Mouse (Mus musculus): Measurements from ENCODE around the gene Sdhb. TPM values are rescaled to one million over a fixed set of nuclear protein-coding genes. Genes with fewer than 3 reads are reported as not detected.

The Sdhb gene
- total RNA-seq, 2 experiments from 2014 or later, result 418 to 498 TPM

DNA sequence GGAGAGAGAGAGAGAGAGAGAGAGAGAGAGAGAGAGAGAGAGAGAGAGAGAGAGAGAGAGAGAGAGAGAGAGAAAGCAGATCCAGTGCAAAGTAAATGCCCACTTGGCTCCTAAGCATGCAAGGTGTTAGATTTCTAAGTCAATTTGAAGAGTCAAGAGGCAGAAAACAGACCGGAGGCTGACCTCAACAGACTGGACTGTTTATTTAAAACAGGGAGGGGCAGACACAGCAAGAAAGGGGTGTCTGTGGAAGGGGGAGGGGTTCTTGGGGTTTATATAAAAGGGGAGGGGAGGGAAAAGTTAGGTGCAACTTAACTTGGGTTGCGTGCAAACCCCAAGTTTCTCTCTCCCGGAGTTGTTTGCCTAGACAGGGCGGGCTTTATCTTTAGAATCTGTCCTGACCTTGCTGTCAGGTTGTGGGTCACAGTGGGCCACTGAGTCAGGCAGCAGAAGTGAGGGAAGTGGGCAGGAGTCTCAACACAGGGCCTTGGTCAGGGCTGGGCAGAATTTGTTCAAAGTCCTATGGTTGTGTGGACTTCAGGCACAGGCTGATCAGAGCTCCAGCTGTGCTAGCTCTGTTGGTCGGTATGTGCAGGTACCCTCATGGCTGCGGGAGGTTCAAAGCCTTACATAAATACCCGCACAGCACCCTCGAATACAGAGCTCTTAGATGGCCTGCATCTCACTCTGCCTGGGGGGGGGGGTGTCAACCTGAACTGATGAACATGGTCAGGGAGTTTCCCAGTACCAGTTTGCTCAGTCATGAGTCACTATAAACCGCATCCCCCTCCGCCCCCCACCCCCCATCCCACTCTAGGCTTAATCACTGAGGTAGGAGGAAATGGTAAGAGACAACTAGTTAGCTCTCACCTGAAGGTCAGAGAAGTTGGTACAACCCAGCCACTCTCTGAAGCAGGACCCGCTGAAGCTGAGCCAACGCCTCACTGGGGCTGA lies 13.2 kb upstream of the Sdhb start:
- DNase-seq, result no peak

DNA sequence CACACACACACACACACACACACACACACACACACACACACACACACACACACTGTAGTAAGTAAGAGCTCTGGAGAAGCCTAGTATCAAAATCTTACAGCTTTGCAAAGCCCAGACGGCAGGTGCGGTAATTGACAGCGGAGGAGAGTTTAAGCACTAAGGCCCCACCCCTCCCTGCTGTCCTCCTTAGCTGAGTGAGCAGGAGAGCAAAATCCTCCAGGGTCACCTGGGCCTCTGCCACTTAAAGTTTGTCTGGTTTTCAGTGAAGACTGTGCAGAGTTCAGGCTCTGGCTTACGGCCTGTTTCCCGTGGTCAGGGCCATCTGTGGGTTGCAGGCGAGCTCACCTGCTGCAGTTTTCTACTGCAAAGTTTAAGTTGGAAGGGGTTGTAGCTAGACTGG lies 12.5 kb upstream of the Sdhb start:
- DNase-seq, result no peak

DNA sequence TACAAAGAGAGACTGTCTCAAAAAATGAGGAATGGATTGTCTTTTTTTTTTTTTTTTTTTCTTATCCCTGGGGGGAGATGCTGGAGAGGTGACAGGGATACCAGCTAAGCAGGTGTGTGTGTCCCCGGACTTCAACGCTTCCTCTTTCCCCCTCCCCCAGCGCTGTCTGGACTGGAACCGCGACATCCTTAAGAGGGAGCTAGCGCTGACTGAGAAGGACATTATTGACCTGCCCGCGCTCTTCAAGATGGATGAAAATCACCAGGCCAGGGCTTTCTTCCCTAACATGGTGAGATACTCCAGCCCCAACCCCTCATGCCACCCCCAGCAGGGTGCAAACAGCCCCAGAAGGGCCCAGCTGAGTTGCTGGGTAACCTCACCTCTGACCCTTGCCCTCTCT lies 12.0 kb upstream of the Sdhb start:
- no peak for DNase-seq

DNA sequence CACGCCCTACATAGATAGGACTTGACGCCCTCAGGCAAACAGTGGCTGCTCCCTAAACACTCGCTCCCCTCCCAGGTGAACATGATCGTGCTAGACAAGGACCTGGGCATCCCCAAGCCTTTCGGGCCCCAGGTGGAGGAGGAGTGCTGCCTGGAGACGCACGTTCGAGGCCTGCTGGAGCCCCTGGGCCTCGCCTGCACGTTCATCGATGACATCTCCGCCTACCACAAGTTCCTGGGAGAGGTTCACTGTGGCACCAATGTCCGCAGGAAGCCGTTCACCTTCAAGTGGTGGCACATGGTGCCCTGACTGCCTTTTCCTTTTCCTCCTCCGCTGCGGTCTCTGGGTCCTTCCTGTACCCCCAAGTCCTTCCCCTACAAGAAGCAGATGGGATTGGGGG lies 11.4 kb upstream of the Sdhb start:
- no peak for DNase-seq

DNA sequence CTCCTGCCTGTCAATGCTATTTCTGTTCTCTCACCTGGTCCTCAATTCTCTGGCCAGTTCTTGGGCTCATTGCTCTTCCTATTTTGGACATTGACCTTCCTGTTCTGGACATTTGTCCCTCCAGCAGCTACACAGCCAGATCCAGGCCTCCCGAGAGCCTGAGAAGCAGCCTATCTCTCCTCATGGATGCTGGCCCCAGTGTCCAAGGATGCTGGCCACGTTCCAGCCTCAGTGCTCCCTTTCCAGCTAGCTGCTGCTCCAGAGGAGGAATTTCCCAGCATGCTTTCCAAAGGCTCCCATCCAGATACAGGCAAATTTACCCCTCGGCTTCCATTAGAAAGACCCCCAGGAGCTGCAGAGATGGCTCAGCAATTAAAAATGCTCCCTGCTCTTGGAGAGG lies 10.4 kb upstream of the Sdhb start:
- DNase-seq, result peak; percentile 50 to 55

DNA sequence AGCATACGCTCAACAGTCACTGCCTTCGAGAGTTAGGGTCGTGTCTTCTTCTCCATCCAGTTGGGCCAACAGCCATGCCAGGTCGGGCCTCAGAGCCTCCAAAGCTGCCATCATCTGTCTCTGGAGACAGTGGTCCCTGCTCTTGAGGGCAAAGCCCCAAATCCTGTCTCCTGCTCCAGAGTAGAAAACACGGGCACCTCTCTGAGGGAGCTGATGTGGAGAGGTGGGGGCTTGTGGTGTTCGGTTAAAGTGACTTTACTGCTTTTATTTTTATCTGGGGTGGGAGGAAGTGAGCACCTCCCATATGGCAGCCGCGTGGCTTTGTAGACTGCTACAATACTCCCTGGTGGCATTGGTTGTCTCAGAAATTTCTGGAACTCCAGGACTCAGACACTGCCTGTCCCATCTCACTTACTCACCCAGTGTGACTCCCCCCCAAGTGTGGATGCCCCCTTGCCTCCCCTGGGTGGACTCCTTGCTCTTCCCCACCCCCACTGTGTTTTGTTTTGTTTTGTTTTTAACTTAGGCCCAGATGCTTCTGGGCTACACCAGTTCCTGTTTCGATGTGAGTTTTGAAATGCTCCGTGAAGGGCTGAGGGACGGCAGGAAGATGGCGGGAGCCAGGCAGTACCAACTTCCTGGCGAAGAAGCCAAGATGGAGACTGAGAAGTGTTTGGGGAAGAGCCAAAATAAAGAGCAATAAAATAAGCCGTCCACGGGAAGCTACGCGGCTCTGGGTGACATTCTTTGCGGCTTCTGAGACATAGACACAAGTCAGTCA lies 9.0 kb upstream of the Sdhb start:
- DNase-seq, result no peak

DNA sequence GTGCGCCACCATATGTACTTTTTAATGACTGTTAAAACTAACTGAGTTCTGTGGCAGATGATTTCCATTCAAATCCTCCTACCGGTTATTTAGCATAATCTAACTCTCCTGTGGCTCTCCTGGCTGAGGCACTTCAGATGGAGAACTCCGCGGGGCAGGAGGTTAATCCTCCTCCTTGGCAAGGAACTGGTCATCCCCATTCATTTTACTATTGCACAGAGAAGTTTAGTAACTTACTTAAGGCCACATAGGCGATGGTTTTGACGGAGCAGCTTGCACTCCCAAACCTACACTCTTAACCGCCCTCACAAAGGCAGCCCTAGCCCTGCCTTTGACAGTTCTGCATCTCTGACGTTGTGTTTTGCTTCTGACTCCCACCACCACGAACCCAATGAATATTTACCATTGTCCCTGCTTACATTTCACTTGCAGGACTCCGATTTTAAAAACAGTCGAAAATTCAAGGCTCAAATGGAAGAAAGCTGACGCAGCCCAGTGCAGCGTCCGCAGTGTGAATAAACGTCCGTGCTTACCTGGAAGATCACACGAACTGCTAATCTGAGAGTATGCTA lies 3.8 kb upstream of the Sdhb start:
- DNase-seq, result no peak

DNA sequence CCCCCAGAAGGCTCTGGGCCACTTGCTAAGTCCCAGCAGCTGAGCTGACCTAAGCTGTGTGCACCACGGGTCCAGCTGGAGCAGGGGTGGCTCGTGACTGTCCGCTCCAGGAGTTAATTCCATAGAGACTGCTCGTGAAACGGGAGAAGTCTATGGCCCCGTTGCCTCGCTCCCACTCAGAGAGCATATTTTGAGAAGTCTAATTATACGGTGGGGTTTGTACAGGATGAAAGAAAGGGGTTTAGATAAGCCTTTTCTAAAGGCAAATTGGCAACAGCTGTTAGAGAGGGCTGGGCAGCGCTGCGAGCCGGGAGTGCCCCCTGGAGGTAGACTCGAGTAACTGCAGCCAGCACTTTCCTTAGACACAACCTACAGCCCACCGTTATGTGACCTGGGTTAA lies 3.3 kb upstream of the Sdhb start:
- DNase-seq, result peak; percentile 76 to 84

DNA sequence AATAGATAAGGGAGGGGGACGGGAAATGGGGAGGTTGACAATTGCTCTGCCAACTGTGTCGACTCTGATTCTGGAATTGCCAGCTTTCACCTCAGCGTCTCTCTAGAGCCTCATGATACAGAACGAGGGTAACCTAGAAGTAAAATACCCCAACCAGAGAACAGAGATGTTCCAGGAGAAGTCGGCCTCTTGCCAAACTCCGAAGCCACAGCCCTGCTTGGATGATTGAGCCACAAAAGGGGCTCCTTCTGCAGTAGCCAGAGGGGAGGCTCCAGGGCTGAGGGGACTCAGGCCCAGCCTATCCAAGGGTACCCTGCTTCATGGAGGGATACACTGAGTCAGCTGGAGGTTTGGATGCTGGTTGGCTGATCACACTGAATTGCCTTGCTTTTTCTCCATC lies 2.7 kb upstream of the Sdhb start:
- no peak for DNase-seq

DNA sequence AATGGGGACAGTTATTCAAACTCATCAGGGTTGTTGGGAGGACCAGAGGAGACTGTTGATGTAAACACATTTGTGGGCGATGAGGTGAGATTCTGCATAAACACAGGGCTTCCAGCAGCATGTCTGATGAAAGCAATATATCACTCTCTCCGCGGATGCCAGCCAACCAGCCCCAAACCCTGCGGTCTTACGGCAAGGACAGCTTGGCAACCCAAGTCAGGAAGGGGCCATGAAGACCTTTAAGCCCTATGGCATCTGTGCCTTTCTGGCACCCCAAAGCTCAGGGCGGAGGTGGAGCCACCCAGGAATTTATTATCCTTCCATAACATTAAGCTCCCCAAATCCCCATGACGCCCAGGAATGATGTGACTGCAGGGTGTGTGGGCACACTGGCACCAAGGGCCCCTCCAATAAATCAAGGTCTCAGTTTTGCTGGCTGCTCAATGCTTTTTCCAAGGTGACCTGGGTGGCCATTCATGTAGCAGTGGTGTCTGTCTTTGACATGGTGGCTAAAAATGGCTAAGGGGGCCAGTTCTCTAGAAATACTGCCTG lies 1.8 kb upstream of the Sdhb start:
- no peak for DNase-seq

DNA sequence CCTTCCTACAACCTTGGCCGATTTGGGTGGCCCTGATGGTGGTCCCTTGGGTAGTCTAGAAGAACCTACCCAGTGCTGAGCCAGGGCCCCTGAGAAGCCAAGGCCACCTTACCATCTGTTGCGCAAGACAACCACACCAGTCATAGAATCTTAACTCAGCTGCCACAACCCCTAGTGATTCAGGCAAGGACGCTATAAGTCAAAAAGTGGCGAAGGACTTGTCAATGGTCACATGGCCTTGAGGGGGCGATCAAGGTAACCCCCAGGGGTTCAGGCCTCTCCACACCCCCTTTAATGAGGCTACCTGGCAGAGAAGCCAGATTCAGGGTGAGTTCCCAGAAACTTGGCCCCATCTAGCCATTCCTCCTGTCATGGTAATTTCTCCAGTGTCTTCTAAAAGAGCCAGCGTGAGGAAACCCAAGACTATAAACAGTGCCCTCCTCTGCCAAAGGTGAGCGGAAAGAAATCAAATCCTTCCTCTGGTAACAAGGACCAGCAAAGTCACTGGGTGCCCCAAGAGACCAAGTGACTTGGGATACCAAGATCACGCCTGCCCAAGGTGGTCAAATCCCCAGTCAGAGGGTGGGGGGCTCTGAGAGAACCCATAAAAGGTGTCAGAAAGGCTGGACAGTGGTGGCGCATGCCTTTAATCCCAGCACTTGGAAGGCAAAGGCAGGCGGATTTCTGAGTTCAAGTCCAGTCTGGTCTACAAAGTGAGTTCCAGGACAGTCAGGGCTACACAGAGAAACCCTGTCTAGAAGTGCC lies 1.1 kb upstream of the Sdhb start:
- peak in 1 of 2 experiments; percentile 70 for DNase-seq

DNA sequence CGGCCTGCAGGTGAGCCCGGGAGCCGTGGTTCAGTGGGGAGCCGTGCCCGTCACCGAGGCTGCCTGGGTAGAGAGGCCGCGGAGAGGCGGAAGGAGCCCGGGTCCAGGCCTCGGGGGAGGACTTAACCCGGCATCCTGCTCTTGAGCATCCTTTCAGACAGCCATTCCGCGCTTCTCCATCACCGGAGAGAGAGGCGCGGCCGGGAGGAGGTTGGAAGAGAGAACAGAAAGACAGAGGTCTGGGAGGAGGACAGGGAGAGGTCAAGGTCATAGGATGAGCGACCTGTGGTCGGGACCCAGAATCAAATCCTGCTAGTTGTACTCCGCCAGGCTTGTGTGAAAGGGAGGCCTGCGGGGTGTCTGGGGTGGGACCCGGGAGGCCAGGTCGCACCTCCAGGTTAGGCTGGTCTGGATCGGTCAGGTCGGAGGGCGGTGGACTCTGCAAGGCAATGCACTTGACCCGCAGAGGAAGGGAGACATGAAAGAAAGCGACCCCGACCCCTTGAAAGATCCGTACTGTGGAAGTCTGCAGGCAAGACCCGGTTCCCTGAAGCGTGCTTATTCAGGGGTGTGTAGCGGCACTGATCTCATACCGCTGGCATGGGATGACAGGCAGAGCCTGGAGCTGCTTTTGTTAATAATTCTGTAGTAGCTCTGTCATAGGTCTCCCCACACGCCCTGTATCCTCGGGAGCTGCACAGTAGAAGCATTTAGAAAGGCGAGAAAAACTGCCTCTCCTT lies 634 bp downstream of the Sdhb start:
- DNase-seq, result no peak

DNA sequence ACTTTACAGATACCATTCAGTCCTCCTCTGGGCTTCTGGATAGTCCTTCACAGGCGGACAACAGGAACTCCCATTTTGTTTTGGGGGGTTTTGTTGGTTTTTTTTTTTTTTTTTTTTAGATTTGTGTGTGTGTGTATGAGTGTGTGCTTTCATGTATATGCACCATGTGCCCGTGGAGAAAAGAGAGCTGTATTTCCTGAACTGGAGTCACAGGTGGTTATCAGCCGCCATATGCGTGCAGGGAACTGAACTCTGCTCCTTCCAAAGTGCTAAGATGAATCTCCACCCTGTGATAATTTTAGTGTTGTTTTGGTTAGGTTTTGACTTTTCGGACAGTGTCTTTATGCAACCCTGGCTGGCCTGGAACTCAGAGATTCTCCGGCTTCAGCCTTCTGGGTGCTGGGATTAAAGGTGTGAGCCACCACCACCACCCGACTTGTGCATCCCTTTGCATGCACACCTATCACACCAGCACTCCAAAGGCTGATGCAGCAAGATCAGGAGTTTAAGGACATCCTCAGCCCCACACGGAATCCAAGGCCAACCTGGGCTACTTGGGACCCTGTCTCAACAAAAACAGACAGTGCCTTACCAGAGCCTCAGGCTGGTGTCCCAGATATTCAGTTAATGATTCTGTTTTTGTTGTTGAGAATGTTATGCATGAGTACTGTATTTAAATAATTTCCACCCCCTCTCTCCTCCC lies 1.4 kb downstream of the Sdhb start:
- DNase-seq, result no peak

DNA sequence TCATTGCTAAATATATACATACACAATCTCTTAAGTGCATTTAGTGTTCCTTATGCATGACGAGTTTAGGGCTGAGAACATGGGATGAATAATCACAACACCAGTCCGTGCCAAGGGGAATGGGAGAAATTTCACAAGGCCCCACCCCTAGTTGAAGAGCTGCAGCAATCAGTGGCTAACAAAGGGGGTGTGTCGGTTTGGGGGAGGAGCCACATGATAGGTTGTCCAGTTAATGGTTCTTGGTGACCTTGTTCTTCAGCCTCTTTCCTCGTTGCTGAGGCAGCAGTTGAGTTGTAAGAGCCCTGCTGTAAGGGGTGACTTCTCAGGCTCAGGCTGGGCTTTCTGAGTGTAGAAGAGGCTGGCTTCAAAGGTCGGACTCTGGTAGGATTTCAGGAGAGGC lies 1.9 kb downstream of the Sdhb start:
- DNase-seq, result peak; percentile 88 to 90

DNA sequence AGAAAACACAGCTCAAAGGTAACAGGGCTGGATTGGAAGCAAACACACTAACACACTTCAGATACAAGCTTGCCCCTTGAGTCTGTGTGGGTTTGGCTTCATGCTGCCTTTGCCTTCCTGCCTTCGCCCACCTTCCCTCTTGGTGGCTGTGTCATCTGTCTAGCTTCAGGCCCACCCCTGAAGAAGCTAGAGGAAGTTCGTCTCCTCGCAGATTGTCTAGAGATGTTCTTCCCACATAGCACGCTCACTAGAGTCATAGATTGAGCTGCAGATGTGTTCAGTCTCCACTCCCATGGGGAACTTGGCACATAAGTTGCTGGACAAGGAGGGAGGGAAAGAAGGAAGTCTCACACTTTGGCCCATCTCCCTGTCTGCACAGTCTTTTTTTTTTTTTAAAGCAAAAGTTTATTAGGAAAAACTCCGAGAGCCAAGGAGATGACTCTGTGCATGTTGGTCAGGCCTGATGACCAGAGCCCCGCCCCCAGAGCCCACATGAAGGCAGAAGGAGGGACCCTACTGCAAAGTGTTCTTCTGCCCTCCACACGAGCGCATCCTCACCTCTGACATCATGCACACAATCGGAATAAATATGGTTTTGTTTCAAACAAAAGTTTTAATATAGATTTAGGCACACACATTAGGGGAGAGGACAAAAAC lies 3.1 kb downstream of the Sdhb start:
- DNase-seq, result no peak

DNA sequence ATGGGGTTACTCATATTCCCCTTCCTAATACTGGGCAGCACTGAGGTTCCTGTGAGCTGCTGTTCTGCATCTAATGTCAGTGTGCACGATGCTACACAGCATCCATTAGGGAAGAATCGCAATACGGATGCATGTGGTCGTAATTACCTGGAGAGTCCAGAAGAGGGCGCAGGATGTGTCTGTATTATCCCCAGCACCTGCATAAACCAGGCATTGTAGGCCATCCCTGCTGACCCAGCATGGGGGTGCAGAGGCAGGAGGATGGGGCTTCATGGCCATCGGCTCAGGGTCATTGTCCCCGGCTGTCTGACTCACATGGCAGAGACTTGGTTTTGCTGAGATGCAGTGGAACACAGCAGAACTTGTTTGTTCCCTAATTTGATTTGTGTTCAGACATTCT lies 3.6 kb downstream of the Sdhb start:
- DNase-seq, result peak; percentile 89 to 90

DNA sequence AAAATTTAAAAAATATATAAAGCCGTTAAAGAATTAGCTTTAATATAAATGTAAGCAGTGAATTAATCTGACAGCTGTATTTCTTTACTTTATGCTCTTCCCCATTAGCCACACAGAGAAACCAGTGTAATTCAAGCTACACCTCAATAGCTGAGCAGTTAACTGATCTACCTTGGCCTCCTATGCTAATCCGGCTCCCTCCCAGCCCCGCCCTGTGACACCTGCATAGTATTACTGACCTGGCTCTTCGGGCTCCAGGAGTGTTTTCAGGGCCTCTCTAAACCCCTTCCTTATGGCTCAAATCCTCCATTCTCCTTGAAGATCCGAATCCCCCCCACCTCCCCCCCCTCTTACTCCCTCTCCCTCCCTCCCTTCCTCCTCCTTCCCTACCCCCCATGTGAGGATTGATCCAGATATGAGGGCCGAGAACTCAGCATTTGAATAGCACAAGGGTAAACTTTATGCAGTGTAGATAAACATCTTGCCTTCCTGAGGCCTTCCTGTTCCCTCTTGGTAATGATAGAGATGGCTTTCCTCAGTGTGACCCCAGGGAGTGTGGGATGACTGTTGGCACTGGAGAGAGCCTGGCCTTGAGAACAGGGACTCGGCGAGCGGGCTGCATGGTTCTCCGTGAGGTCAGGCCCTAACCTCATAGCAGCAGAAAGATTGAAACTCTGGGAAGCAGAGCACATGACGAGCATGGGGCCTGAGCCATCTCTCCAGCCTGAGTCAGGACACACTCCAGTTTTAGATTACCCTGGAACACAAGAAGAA lies 6.6 kb downstream of the Sdhb start:
- peak; percentile 59 to 64 for DNase-seq

DNA sequence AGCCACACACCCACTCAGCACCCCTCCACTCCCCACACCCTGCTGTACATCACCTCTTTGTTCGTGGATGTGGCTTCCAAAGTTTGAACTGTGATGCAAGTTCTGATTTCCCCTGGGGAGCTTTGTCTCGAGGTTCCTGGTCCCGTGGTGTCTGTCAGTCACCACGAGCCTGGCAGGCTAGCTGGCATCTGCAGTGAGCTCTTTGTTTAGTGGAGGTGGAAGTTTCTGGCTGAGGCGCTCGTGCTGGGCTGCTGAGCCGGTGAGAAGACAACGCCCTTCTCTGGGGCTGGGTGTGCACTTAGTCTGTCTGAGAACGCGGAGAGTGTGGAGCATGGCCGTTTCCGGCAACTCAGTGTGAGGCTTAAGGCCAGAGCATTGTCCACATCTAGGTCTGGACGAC lies 10.7 kb downstream of the Sdhb start:
- DNase-seq, result no peak

DNA sequence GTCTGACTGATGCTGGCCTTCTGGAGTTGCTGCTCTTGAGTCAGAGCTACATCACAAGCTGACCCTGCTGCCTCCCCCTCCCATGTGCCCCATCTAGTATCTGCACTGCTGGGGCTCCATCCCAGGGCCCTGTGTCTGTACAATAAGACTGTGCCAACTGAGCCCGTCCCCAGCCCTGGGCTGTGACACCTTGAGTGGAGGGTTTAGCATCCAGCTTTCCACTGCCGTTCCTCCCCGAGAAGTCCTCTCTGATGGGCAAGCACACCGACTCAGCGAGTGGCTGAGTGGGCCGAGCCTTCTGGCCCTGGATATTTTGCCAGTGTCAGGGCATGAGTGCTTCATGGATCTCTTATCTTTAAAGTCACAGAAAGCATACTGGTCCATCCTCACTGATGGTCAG lies 13.4 kb downstream of the Sdhb start:
- DNase-seq, result no peak
